Mouse (Mus musculus) intestine, postnatal 0 days (tissue): Measurements from ENCODE around the gene Gm8300. TPM values are rescaled to one million over a fixed set of nuclear protein-coding genes. Genes with fewer than 3 reads are reported as not detected.
"Not testable (repeated sequence)": the region's sequence is repeated elsewhere in the genome, so short reads cannot be mapped to it uniquely, and the experiment has no call there.

ENCODE experiments used
- ATAC-seq: fragments of 200-750 bp; cut with Nextera tagmentation; 2 replicates; pipeline ENCODE4 v1.8.0; 2017; ENCODE audit warnings: mild to moderate bottlenecking, moderate TSS enrichment, moderate library complexity
- H3K27ac ChIP-seq: fragments of 300-500 bp; sonication (generic); 2 replicates; pipeline ENCODE4 v1.5.1; 2014; ENCODE audit warnings: mild to moderate bottlenecking, low read depth, low read length, moderate library complexity
- H3K27me3 ChIP-seq: fragments of 300-500 bp; sonication (generic); replicated peaks from 2 replicates; pipeline ENCODE4 v1.6.1; 2014; ENCODE audit warnings: low read length, mixed read lengths; ENCODE audit not compliant: control insufficient read depth, insufficient read depth
- H3K36me3 ChIP-seq: fragments of 300-500 bp; sonication (generic); 2 replicates; pipeline ENCODE4 v1.6.1; 2014; ENCODE audit warnings: mild to moderate bottlenecking, moderate library complexity; ENCODE audit not compliant: control insufficient read depth, insufficient read depth
- H3K4me1 ChIP-seq: fragments of 300-500 bp; sonication (generic); replicated peaks from 2 replicates; pipeline ENCODE4 v1.6.1; 2014; ENCODE audit warnings: antibody characterized with exemption, low read length, mixed read lengths; ENCODE audit not compliant: control insufficient read depth, insufficient read depth
- H3K4me2 ChIP-seq: fragments of 300-500 bp; sonication (generic); replicated peaks from 2 replicates; pipeline ENCODE4 v1.6.1; 2014; ENCODE audit warnings: low read depth, mild to moderate bottlenecking, moderate library complexity
- H3K4me3 ChIP-seq: fragments of 300-500 bp; sonication (generic); 2 replicates; pipeline ENCODE4 v1.5.1; 2014; ENCODE audit warnings: low read depth, low read length
- H3K9ac ChIP-seq: fragments of 300-500 bp; sonication (generic); 2 replicates; pipeline ENCODE4 v1.6.1; 2014; ENCODE audit warnings: mild to moderate bottlenecking, low read depth, low read length
- H3K9me3 ChIP-seq: fragments of 300-500 bp; sonication (generic); 2 replicates; pipeline ENCODE4 v1.6.1; 2016; ENCODE audit warnings: mixed run types; ENCODE audit not compliant: control insufficient read depth
- CTCF ChIP-seq: sonication (generic); IDR thresholded peaks from 2 replicates; pipeline ENCODE4 v1.5.1; 2016; ENCODE audit warnings: low read depth, mild to moderate bottlenecking, control low read depth, antibody characterized with exemption, moderate library complexity
- WGBS: fragments of 180-500 bp; shearing (Covaris S2); extraction: QIAGEN DNeasy Blood & Tissue Kit; methylation state at CpG from one replicate; pipeline ENCODE4 v1.1.7; 2014; 5-methylcytosine and 5-hydroxymethylcytosine counted together
- polyA plus RNA-seq: library from polyadenylated mRNA; unstranded; fragments of >200 nt; fragmentation: Nextera tagmentation; extraction: Ambion mirVana; gene quantifications from 2 replicates; pipeline ENCODE4 v1.2.1, GENCODE M21; 2015

Gene Gm8300
- not detected in 2 replicates for polyA plus RNA-seq

GRCm38 (mm10) chr12:87514016-87514415 is at the start of gene Gm8300:
Gene Gm8300, plus strand, starts transcription at chr12:87514316.
- not testable (repeated sequence) for H3K4me3 ChIP-seq, H3K4me2 ChIP-seq, H3K36me3 ChIP-seq, H3K4me1 ChIP-seq, H3K9me3 ChIP-seq, H3K27ac ChIP-seq, ATAC-seq, H3K27me3 ChIP-seq, H3K9ac ChIP-seq
- WGBS, result 79% methylated on average over 4 of the region's 4 CpGs

- no peaks in the 10 kb centered on the region for H3K27me3 ChIP-seq
- no peaks in the 10 kb centered on the region for H3K9me3 ChIP-seq
- H3K4me3 ChIP-seq, result no peak overlapping the region
- no peak for TF ChIP-seq CTCF
- peaks cover 55% of the 10 kb centered on the region for H3K36me3 ChIP-seq
- no peak overlapping the region for H3K27ac ChIP-seq
- H3K4me2 ChIP-seq, result no peak overlapping the region
- ATAC-seq, result peak; percentile 97
- H3K4me1 ChIP-seq, result no peaks in the 10 kb centered on the region
- no peak overlapping the region for H3K9ac ChIP-seq
- WGBS, result 57% methylated on average over 6 of the region's 6 CpGs
Observed at GRCm38 (mm10) chr12:87464678-87465297, 49.3 kb upstream of the Gm8300 start.

GRCm38 (mm10) chr12:87470263-87471136 is 43.6 kb upstream of the Gm8300 start:
- 44% methylated on average over 7 of the region's 7 CpGs for WGBS
- TF ChIP-seq CTCF, result no peak
- 0 out of 2 replicates have a peak, but pooled peaks have one; percentile 12 for ATAC-seq

GRCm38 (mm10) chr12:87471421-87471963 is 42.6 kb upstream of the Gm8300 start:
- peak overlapping the region; percentile 65 for H3K4me2 ChIP-seq
- no peak for TF ChIP-seq CTCF
- H3K9ac ChIP-seq, result peak overlapping the region; percentile 97
- no peaks in the 10 kb centered on the region for H3K9me3 ChIP-seq
- no peaks in the 10 kb centered on the region for H3K27me3 ChIP-seq
- H3K4me3 ChIP-seq, result peak overlapping the region; percentile 93
- H3K36me3 ChIP-seq, result peaks cover 14% of the 10 kb centered on the region
- no peak for ATAC-seq
- peak overlapping the region; percentile 88 for H3K27ac ChIP-seq
- H3K4me1 ChIP-seq, result no peaks in the 10 kb centered on the region
- under 1% methylated on average over 19 of the region's 19 CpGs for WGBS

More at GRCm38 (mm10) chr12:87470263-87471136, 43.6 kb upstream of the Gm8300 start:
- Histone ChIP-seq H3K4me1 (no peaks in the 10 kb centered on the region), H3K27ac (peak overlapping the region; percentile 28; the same call in 1 of the 2 replicates), H3K27me3 (no peaks in the 10 kb centered on the region), H3K9ac (0 out of 2 replicates have a peak overlapping the region, but pooled peaks have one; percentile 38), H3K4me3 (peak overlapping the region; percentile 93), H3K9me3 (no peaks in the 10 kb centered on the region), H3K4me2 (peak overlapping the region; percentile 65), H3K36me3 (peaks cover 14% of the 10 kb centered on the region)

GRCm38 (mm10) chr12:87471964-87472786 is 41.9 kb upstream of the Gm8300 start, which contains the start of gene Snw1:
Gene Snw1, minus strand, starts transcription at chr12:87472274.
- peak; percentile 94 for ATAC-seq
- peaks cover 13% of the 10 kb centered on the region for H3K36me3 ChIP-seq
- peak within 1 kb of the TSS; percentile 97 for H3K9ac ChIP-seq
- H3K4me3 ChIP-seq, result peak within 1 kb of the TSS; percentile 93
- no peak for TF ChIP-seq CTCF
- WGBS, result 3% methylated on average over 45 of the region's 45 CpGs
- H3K27me3 ChIP-seq, result no peaks in the 10 kb centered on the region
- H3K9me3 ChIP-seq, result no peaks in the 10 kb centered on the region
- H3K27ac ChIP-seq, result peak within 1 kb of the TSS; percentile 88
- no peaks in the 10 kb centered on the region for H3K4me1 ChIP-seq
- H3K4me2 ChIP-seq, result peak within 1 kb of the TSS; percentile 65
